Mouse (Mus musculus): ENCODE data around the gene Tob2.

- TF ChIP-seq CTCF (IDR thresholded peaks at IDR 0.05; ENCODE audit: low read depth) = no peak
- TF ChIP-seq EP300 (IDR thresholded peaks at IDR 0.05; ENCODE audit: low read depth) = no peak
Observed at GRCm38 (mm10) chr15:81809550-81809949, 49.0 kb downstream of the Tob2 start.

All from liver, embryonic 14.5 days (tissue).